Mouse (Mus musculus) embryonic facial prominence, embryonic 14.5 days (tissue): ENCODE data around the gene Tnfsf13. TPM values are rescaled to one million over a fixed set of nuclear protein-coding genes. Genes with fewer than 3 reads are reported as not detected.
"Not testable (repeated sequence)": the region's sequence is repeated elsewhere in the genome, so short reads cannot be mapped to it uniquely, and the experiment has no call there.

ENCODE experiments used
- ATAC-seq: fragments of 200-750 bp; cut with Nextera tagmentation; 2 replicates; pipeline ENCODE4 v1.8.0; 2017; ENCODE audit warnings: low read depth, moderate number of reproducible peaks, moderate TSS enrichment
- DNase-seq: peaks from one replicate; pipeline ENCODE4 v3.0.0-alpha.2; 2015; ENCODE audit warnings: low spot score
- H3K27ac ChIP-seq: fragments of 300-500 bp; sonication (generic); replicated peaks from 2 replicates; pipeline ENCODE4 v1.5.1; 2014; ENCODE audit warnings: low read depth, mild to moderate bottlenecking, low read length, moderate library complexity
- H3K27me3 ChIP-seq: fragments of 300-500 bp; sonication (generic); replicated peaks from 2 replicates; pipeline ENCODE4 v1.6.1; 2014; ENCODE audit warnings: low read length; ENCODE audit not compliant: control insufficient read depth, insufficient read depth
- H3K36me3 ChIP-seq: fragments of 300-500 bp; sonication (generic); 2 replicates; pipeline ENCODE4 v1.6.1; 2014; ENCODE audit warnings: low read length, mixed read lengths; ENCODE audit not compliant: control insufficient read depth, insufficient read depth
- H3K4me1 ChIP-seq: fragments of 300-500 bp; sonication (generic); 2 replicates; pipeline ENCODE4 v1.6.1; 2014; ENCODE audit warnings: antibody characterized with exemption, low read length; ENCODE audit not compliant: control insufficient read depth, insufficient read depth
- H3K4me2 ChIP-seq: fragments of 300-500 bp; sonication (generic); 2 replicates; pipeline ENCODE4 v1.6.1; 2014; ENCODE audit warnings: low read depth, mild to moderate bottlenecking, low read length, moderate library complexity, mixed read lengths
- H3K4me3 ChIP-seq: fragments of 300-500 bp; sonication (generic); 2 replicates; pipeline ENCODE4 v1.5.1; 2014; ENCODE audit warnings: low read depth, mild to moderate bottlenecking, low read length
- H3K9ac ChIP-seq: fragments of 300-500 bp; sonication (generic); 2 replicates; pipeline ENCODE4 v1.6.1; 2014; ENCODE audit warnings: low read depth, mild to moderate bottlenecking, low read length, moderate library complexity, mixed read lengths
- H3K9me3 ChIP-seq: fragments of 300-500 bp; sonication (generic); 2 replicates; pipeline ENCODE4 v1.6.1; 2016; ENCODE audit warnings: low read length; ENCODE audit not compliant: control insufficient read depth
- WGBS: fragments of 180-500 bp; shearing (Covaris S2); extraction: QIAGEN DNeasy Blood & Tissue Kit; methylation state at CpG from one replicate; pipeline ENCODE4 v1.1.7; 2014; 5-methylcytosine and 5-hydroxymethylcytosine counted together
- polyA plus RNA-seq: library from polyadenylated mRNA; unstranded; fragments of >200 nt; fragmentation: Nextera tagmentation; extraction: Ambion mirVana; gene quantifications from 2 replicates; pipeline ENCODE4 v1.2.1, GENCODE M21; 2014

Gene Tnfsf13
- 0.37 and 0.49 TPM in 2 replicates for polyA plus RNA-seq

DNA sequence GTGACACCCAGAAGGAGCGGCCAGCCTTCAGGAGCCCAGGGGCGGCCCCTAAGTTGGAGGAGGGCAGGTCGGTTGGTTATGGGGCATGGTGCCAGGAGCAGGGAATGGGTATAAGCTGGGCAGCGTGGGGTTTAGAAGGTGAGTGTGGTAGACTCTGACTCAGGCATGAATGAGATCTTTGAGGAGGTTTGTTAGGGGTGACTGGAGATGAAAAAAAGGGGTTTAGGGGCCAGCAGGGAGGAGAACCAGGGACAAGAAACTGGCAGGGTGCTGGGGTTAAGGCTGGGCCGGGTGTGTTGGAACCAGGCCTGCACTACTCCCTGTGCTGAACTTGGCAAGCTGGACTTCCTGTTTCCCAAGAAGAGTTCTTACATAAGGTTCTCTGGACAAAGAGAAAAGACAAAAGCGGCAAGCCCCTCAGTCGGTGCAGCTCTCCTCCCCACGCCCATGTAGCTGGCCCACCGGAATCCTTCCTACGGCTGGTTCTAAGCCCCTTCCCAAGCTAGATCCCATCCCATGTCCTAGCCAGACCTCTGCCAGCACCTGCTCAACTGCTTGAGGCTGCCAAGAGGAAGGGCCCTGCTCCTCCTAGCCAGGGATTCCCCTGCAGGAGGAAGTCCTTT, at the start of gene Tnfsf13:
Tnfsf13 (minus strand) TSS at position 259 of the 623 bp plus-strand sequence.
- H3K36me3 ChIP-seq, result no peaks in the 10 kb centered on the region
- ATAC-seq (no peak), DNase-seq (peak; percentile 49)
- peak within 1 kb of the TSS; percentile 15 for H3K4me2 ChIP-seq
- H3K4me1 ChIP-seq, result peaks cover 29% of the 10 kb centered on the region
- no peaks in the 10 kb centered on the region for H3K27me3 ChIP-seq
- 65% methylated on average over 10 of the region's 10 CpGs for WGBS
- peak within 1 kb of the TSS; percentile 30; the same call in 1 of the 2 replicates for H3K9ac ChIP-seq
- H3K9me3 ChIP-seq, result no peaks in the 10 kb centered on the region
- peak within 1 kb of the TSS; percentile 71 for H3K27ac ChIP-seq
- no peak within 1 kb of the TSS for H3K4me3 ChIP-seq

DNA sequence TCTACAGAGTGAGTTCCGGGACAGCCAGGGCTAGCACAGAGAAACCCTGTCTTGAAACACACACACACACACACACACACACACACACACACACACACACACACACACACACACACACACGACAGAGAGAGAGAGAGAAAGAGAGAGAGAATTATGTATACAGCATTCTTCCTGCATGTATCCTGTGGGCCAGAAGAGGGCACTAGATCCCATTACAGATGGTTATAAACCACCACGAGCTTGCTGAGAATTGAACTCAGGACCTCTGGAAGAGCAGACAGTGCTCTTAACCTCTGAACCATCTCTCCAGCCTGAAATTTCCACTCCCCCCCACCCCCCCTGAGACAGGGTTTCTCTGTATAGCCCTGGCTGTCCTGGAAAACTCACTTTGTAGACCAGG, 45.8 kb upstream of the Tnfsf13 start:
- not testable (repeated sequence) for DNase-seq, H3K9ac ChIP-seq, H3K9me3 ChIP-seq, H3K4me3 ChIP-seq, H3K4me2 ChIP-seq, ATAC-seq, H3K4me1 ChIP-seq, H3K27ac ChIP-seq, H3K27me3 ChIP-seq
- 88% methylated on average over 2 of the region's 3 CpGs for WGBS
- H3K36me3 ChIP-seq, result peaks cover 31% of the 10 kb centered on the region

DNA sequence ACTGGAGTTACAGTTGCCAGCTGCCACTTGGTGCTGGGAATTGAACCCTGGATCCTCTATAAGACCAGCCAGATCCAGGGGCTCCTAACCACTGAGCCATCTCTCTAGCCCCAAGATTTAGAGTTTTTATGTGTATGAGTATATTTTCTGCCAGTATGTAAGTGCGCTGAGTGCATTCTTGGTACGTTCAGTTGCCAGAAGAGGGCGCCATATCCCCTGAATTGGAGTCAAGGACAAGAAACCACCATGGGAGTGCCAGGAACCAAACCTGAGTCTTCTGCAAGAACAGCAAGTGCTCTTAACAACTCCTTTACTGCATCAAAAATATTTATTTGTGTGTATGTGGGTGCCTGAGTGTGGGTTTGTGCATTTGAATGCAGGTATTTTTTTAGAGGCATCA, 43.5 kb upstream of the Tnfsf13 start:
- no peaks in the 10 kb centered on the region for H3K27me3 ChIP-seq
- no peak overlapping the region for H3K27ac ChIP-seq
- peaks cover 8% of the 10 kb centered on the region for H3K36me3 ChIP-seq
- ATAC-seq (no peak), DNase-seq (peak; percentile 46)
- no peaks in the 10 kb centered on the region for H3K4me1 ChIP-seq
- no peak overlapping the region for H3K4me2 ChIP-seq
- no peaks in the 10 kb centered on the region for H3K9me3 ChIP-seq
- no peak overlapping the region for H3K9ac ChIP-seq
- 13% methylated on average over 3 of the region's 3 CpGs for WGBS
- no peak overlapping the region for H3K4me3 ChIP-seq

DNA sequence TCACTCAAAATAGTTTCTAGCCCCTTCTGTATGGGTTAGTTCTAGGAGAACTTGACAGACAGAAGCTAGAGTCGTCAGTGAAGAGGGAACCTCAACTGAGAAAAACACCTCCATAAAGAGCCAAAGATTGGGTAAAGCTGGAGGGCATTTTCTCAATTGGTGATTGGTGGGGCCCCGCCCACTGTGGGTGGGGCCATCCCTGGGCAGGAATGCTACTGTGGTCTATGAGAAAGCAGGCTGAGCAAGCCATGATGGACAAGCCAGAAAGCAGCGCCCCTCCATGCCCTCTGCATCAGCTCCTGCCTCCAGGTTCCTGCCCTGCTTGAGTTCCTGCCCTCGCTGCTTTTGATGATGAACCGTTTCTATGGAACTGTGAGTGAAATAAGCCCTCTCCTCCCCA, 40.4 kb upstream of the Tnfsf13 start:
- 23% methylated on average over 5 of the region's 5 CpGs for WGBS
- H3K9me3 ChIP-seq, result no peaks in the 10 kb centered on the region
- no peak for DNase-seq

DNA sequence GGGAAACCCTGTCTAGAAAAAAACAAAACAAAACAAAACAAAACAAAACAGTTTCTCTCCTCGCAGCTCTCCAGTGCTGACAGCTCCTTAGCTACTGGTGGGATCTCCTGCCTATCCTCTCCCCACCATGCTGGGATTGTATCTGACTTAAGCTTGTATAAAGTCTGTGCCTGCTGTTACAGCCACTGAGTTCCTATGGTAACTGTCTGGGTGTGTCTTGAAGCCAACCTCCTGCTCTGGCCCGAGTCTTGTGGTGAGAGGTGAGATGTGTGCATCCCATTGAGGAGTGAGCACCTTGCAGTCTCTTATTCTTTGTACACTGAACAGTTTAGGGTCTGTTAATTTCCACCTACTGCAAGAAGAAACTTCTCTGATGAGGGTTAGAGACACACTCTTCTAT, 37.5 kb upstream of the Tnfsf13 start:
- Histone ChIP-seq H3K4me2 (no peak overlapping the region), H3K4me1 (peaks cover 4% of the 10 kb centered on the region; the same call in 1 of the 2 replicates), H3K27me3 (no peaks in the 10 kb centered on the region), H3K36me3 (no peaks in the 10 kb centered on the region), H3K4me3 (no peak overlapping the region), H3K9me3 (no peaks in the 10 kb centered on the region), H3K27ac (no peak overlapping the region), H3K9ac (no peak overlapping the region)
- ATAC-seq, result no peak
- DNase-seq, result no peak
- 51% methylated on average over 2 of the region's 2 CpGs for whole genome bisulfite sequencing

More for the DNA sequence above, 40.4 kb upstream of the Tnfsf13 start:
- Histone ChIP-seq H3K36me3 (no peaks in the 10 kb centered on the region), H3K9ac (no peak overlapping the region), H3K27me3 (no peaks in the 10 kb centered on the region), H3K27ac (no peak overlapping the region), H3K4me3 (no peak overlapping the region), H3K4me2 (no peak overlapping the region), H3K4me1 (no peaks in the 10 kb centered on the region)
- ATAC-seq, result no peak

DNA sequence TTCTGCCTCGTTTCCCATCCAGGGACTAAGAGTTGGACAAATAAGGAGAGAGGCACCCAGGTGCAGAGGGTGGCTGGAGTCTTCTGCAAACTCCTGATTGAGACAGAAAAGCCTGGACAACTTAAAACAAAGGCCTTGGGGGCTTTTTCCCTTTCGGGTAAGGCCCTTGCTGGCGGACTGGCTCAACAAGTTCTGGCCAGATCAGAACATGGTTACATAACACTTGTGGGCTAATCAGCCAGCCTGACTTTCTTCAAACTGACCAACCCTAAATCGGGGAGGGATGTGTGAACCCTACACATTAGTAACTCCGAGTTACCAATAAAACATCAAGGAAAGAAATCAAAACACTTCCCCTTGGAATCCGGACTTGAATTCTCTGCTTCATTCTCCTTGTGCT, 35.3 kb upstream of the Tnfsf13 start:
- Histone ChIP-seq H3K9ac (no peak overlapping the region), H3K36me3 (no peaks in the 10 kb centered on the region), H3K9me3 (no peaks in the 10 kb centered on the region), H3K4me3 (no peak overlapping the region), H3K4me2 (no peak overlapping the region), H3K27me3 (no peaks in the 10 kb centered on the region), H3K27ac (no peak overlapping the region), H3K4me1 (peaks cover 7% of the 10 kb centered on the region; the same call in 1 of the 2 replicates)
- DNase-seq (no peak), ATAC-seq (no peak)
- 68% methylated on average over 6 of the region's 6 CpGs for WGBS

DNA sequence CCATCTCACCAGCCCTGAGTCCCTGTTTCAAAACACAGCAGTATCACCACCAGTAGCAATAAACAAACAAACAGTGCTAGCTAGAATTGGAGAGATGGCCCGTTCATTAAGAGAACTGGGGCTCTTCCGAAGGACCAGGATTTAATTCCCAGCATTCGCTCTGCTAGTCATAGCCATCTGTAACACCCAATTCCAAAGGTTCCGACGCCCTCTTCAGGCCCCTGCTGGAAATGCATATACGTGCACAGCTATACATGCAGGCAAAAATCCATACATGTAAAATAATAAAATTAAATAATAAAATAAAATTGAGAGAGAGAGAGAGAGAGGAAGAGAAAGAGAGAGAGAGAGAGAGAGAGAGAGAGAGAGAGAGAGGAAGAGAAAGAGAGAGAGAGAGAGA, 33.8 kb upstream of the Tnfsf13 start:
- ATAC-seq, result no peak
- WGBS, result 75% methylated on average over 6 of the region's 6 CpGs

DNA sequence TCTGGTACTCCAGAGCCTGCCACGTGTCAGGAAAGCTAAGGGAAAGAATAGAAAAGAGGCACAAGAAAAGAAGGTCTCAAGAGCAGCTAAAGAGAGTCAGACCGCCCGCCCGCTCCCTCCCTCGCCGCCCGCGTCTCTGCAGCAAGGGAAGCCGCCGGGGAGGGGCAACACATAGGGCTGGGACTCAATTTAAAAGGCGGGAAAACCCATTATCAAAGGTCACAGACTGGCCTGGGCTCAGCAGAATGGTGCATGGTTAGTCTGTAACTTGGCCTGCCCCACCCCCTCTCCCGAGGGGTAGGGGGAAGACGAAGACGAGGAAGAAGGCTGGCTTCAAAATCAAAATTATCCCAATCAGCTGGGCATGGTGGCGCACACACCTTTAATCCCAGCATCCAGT, 33.1 kb upstream of the Tnfsf13 start:
- peak overlapping the region; percentile 20; the same call in 1 of the 2 replicates for H3K4me2 ChIP-seq
- no peak overlapping the region for H3K27ac ChIP-seq
- H3K9ac ChIP-seq, result peak overlapping the region; percentile 25; the same call in 1 of the 2 replicates
- DNase-seq (no peak), ATAC-seq (no peak)
- H3K36me3 ChIP-seq, result no peaks in the 10 kb centered on the region
- peaks cover 3% of the 10 kb centered on the region; the same call in 1 of the 2 replicates for H3K9me3 ChIP-seq
- H3K27me3 ChIP-seq, result no peaks in the 10 kb centered on the region
- 30% methylated on average over 14 of the region's 15 CpGs for WGBS
- peaks cover 8% of the 10 kb centered on the region; the same call in 1 of the 2 replicates for H3K4me1 ChIP-seq
- H3K4me3 ChIP-seq, result no peak overlapping the region

More for the DNA sequence above, 33.8 kb upstream of the Tnfsf13 start:
- H3K9me3 ChIP-seq, result peaks cover 3% of the 10 kb centered on the region; the same call in 1 of the 2 replicates
- no peak overlapping the region for H3K27ac ChIP-seq
- no peak for DNase-seq
- H3K4me3 ChIP-seq, result no peak overlapping the region
- no peaks in the 10 kb centered on the region for H3K36me3 ChIP-seq
- H3K4me2 ChIP-seq, result no peak overlapping the region
- peaks cover 8% of the 10 kb centered on the region; the same call in 1 of the 2 replicates for H3K4me1 ChIP-seq
- H3K27me3 ChIP-seq, result no peaks in the 10 kb centered on the region
- no peak overlapping the region for H3K9ac ChIP-seq

DNA sequence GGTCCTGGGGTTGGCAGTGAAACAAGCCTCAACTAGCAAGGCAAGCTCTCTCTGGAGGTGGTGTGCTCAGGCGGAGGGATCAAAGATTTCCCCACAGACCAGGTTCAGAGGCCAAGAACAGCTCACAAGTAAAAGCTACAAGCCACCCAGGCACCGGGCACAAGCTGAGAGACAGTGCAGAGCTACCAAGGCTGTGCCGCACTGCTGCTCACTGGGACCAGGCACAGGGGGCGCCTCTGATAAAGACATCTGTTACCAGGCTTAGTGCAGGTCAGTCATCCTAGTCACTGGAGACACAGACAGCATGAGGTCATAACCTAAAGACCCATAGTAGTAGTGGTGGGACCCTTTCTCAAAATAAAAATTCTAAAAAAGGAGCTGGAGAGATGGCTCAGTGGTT, 31.4 kb upstream of the Tnfsf13 start:
- no peaks in the 10 kb centered on the region for H3K27me3 ChIP-seq
- no peak for ATAC-seq
- H3K27ac ChIP-seq, result no peak overlapping the region
- no peak for DNase-seq
- H3K4me3 ChIP-seq, result no peak overlapping the region
- no peak overlapping the region for H3K4me2 ChIP-seq
- peaks cover 8% of the 10 kb centered on the region; the same call in 1 of the 2 replicates for H3K4me1 ChIP-seq
- no peaks in the 10 kb centered on the region for H3K36me3 ChIP-seq
- H3K9ac ChIP-seq, result no peak overlapping the region
- 67% methylated on average over 4 of the region's 4 CpGs for WGBS
- H3K9me3 ChIP-seq, result peaks cover 3% of the 10 kb centered on the region; the same call in 1 of the 2 replicates
